Mouse (Mus musculus) forebrain, embryonic 16.5 days (tissue): Measurements from ENCODE around the gene Tll2. TPM values are rescaled to one million over a fixed set of nuclear protein-coding genes. Genes with fewer than 3 reads are reported as not detected.
A peak's percentile ranks its signal among the peaks of the same experiment; 100 is the strongest.

Experiments
- ATAC-seq: fragments of 200-750 bp; cut with Nextera tagmentation; 2 replicates; pipeline ENCODE4 v1.8.0; 2017; ENCODE audit warnings: mild to moderate bottlenecking, moderate library complexity
- H3K27ac ChIP-seq: fragments of 300-500 bp; sonication (generic); 2 replicates; pipeline ENCODE4 v1.5.1; 2014; ENCODE audit warnings: low read length, control low read depth
- H3K27me3 ChIP-seq: fragments of 300-500 bp; sonication (generic); replicated peaks from 2 replicates; pipeline ENCODE4 v1.6.1; 2014; ENCODE audit warnings: low read length; ENCODE audit not compliant: control insufficient read depth, insufficient read depth
- H3K36me3 ChIP-seq: fragments of 300-500 bp; sonication (generic); 2 replicates; pipeline ENCODE4 v1.6.1; 2014; ENCODE audit not compliant: control insufficient read depth, insufficient read depth
- H3K4me1 ChIP-seq: fragments of 300-500 bp; sonication (generic); replicated peaks from 2 replicates; pipeline ENCODE4 v1.6.1; 2014; ENCODE audit warnings: low read length; ENCODE audit not compliant: control insufficient read depth, insufficient read depth
- H3K4me2 ChIP-seq: fragments of 300-500 bp; sonication (generic); 2 replicates; pipeline ENCODE4 v1.6.1; 2014; ENCODE audit warnings: mild to moderate bottlenecking, low read length, control low read depth
- H3K4me3 ChIP-seq: fragments of 300-500 bp; sonication (generic); replicated peaks from 2 replicates; pipeline ENCODE4 v1.5.1; 2014; ENCODE audit warnings: mild to moderate bottlenecking, low read length, control low read depth
- H3K9ac ChIP-seq: fragments of 300-500 bp; sonication (generic); replicated peaks from 2 replicates; pipeline ENCODE4 v1.6.1; 2014; ENCODE audit warnings: low read depth, low read length, control low read depth
- H3K9me3 ChIP-seq: fragments of 300-500 bp; sonication (generic); 2 replicates; pipeline ENCODE4 v1.6.1; 2016; ENCODE audit warnings: low read length; ENCODE audit not compliant: control insufficient read depth
- WGBS: fragments of 180-500 bp; shearing (Covaris S2); extraction: QIAGEN DNeasy Blood & Tissue Kit; methylation state at CpG from one replicate; pipeline ENCODE4 v1.1.7; 2014; 5-methylcytosine and 5-hydroxymethylcytosine counted together
- polyA plus RNA-seq: library from polyadenylated mRNA; unstranded; fragments of >200 nt; fragmentation: Nextera tagmentation; extraction: Ambion mirVana; gene quantifications from 2 replicates; pipeline ENCODE4 v1.2.1, GENCODE M21; 2015

Gene Tll2
- polyA plus RNA-seq, 1 experiment from 2014 or later = 0.67 TPM

GRCm38 (mm10) chr19:41053530-41053929 lies 153.1 kb downstream of the Tll2 start:
- H3K9me3 ChIP-seq = no peaks in the 10 kb centered on the region
- no peak for ATAC-seq
- WGBS = 35% methylated on average over 10 of the region's 10 CpGs
- H3K4me1 ChIP-seq = no peaks in the 10 kb centered on the region
- H3K4me2 ChIP-seq = no peak overlapping the region
- H3K36me3 ChIP-seq = no peaks in the 10 kb centered on the region
- H3K9ac ChIP-seq = no peak overlapping the region
- no peak overlapping the region for H3K27ac ChIP-seq
- H3K4me3 ChIP-seq = no peak overlapping the region
- H3K27me3 ChIP-seq = no peaks in the 10 kb centered on the region

- Histone ChIP-seq H3K4me3 (no peak overlapping the region), H3K27ac (no peak overlapping the region), H3K27me3 (no peaks in the 10 kb centered on the region), H3K9me3 (no peaks in the 10 kb centered on the region), H3K4me1 (no peaks in the 10 kb centered on the region), H3K4me2 (no peak overlapping the region), H3K9ac (no peak overlapping the region), H3K36me3 (no peaks in the 10 kb centered on the region)
- 73% methylated on average over 5 of the region's 5 CpGs for WGBS
- no peak for ATAC-seq
These were observed 154.4 kb downstream of the Tll2 start for GRCm38 (mm10) chr19:41052247-41052646.

- no peak overlapping the region for H3K4me2 ChIP-seq
- no peaks in the 10 kb centered on the region for H3K4me1 ChIP-seq
- H3K4me3 ChIP-seq = no peak overlapping the region
- H3K9ac ChIP-seq = no peak overlapping the region
- no peak for ATAC-seq
- H3K9me3 ChIP-seq = no peaks in the 10 kb centered on the region
- 90% methylated on average over 1 of the region's 1 CpGs for WGBS
- no peaks in the 10 kb centered on the region for H3K27me3 ChIP-seq
- H3K27ac ChIP-seq = no peak overlapping the region
- H3K36me3 ChIP-seq = no peaks in the 10 kb centered on the region
These were observed 154.9 kb downstream of the Tll2 start for GRCm38 (mm10) chr19:41051714-41052113.

- no peak for ATAC-seq
- Histone ChIP-seq H3K9me3 (no peaks in the 10 kb centered on the region), H3K4me2 (no peak overlapping the region), H3K4me1 (no peaks in the 10 kb centered on the region), H3K9ac (no peak overlapping the region), H3K36me3 (no peaks in the 10 kb centered on the region), H3K4me3 (no peak overlapping the region), H3K27ac (peak overlapping the region; percentile 12; the same call in 1 of the 2 replicates), H3K27me3 (no peaks in the 10 kb centered on the region)
- 84% methylated on average over 3 of the region's 3 CpGs for WGBS
These were observed 158.5 kb downstream of the Tll2 start for GRCm38 (mm10) chr19:41048187-41048559.

- WGBS = 66% methylated on average over 9 of the region's 9 CpGs
- Histone ChIP-seq H3K36me3 (no peaks in the 10 kb centered on the region), H3K27ac (peak overlapping the region; percentile 8), H3K4me2 (no peak overlapping the region), H3K9ac (no peak overlapping the region), H3K4me1 (no peaks in the 10 kb centered on the region), H3K4me3 (no peak overlapping the region), H3K27me3 (no peaks in the 10 kb centered on the region), H3K9me3 (no peaks in the 10 kb centered on the region)
- ATAC-seq = peak; percentile 68
These were observed 159.0 kb downstream of the Tll2 start for GRCm38 (mm10) chr19:41047437-41048186.

GRCm38 (mm10) chr19:41045091-41045770 lies 161.4 kb downstream of the Tll2 start:
- H3K36me3 ChIP-seq = no peaks in the 10 kb centered on the region
- WGBS = 67% methylated on average over 10 of the region's 10 CpGs
- H3K4me1 ChIP-seq = no peaks in the 10 kb centered on the region
- no peak overlapping the region for H3K4me3 ChIP-seq
- no peak overlapping the region for H3K4me2 ChIP-seq
- H3K27me3 ChIP-seq = no peaks in the 10 kb centered on the region
- no peak for ATAC-seq
- no peaks in the 10 kb centered on the region for H3K9me3 ChIP-seq
- H3K27ac ChIP-seq = no peak overlapping the region
- H3K9ac ChIP-seq = no peak overlapping the region

- 92% methylated on average over 7 of the region's 7 CpGs for WGBS
These were observed 167.5 kb downstream of the Tll2 start for GRCm38 (mm10) chr19:41039110-41039509.

GRCm38 (mm10) chr19:41035809-41036551 lies 170.7 kb downstream of the Tll2 start:
- Histone ChIP-seq H3K36me3 (no peaks in the 10 kb centered on the region), H3K9ac (no peak overlapping the region), H3K27me3 (no peaks in the 10 kb centered on the region), H3K4me2 (no peak overlapping the region), H3K4me3 (no peak overlapping the region), H3K27ac (no peak overlapping the region), H3K4me1 (no peaks in the 10 kb centered on the region), H3K9me3 (no peaks in the 10 kb centered on the region)
- WGBS = 83% methylated on average over 4 of the region's 4 CpGs
- ATAC-seq = no peak

More at GRCm38 (mm10) chr19:41039110-41039509, 167.5 kb downstream of the Tll2 start:
- Histone ChIP-seq H3K9me3 (no peaks in the 10 kb centered on the region), H3K4me1 (no peaks in the 10 kb centered on the region), H3K27ac (no peak overlapping the region), H3K9ac (no peak overlapping the region), H3K4me2 (no peak overlapping the region), H3K36me3 (no peaks in the 10 kb centered on the region), H3K27me3 (no peaks in the 10 kb centered on the region), H3K4me3 (no peak overlapping the region)
- no peak for ATAC-seq
